Mouse (Mus musculus) small intestine, adult 2 months (tissue): ENCODE data around the gene Gm6465.
"Not testable (repeated sequence)": the region's sequence is repeated elsewhere in the genome, so short reads cannot be mapped to it uniquely, and the experiment has no call there.

Source experiments
- CTCF ChIP-seq: fragments of 200-500 bp; IDR thresholded peaks from 2 replicates; pipeline ENCODE4 v1.5.1; 2012; ENCODE audit warnings: low read depth, mild to moderate bottlenecking, control low read depth, inconsistent platforms, low read length, moderate library complexity, mixed read lengths; ENCODE audit not compliant: insufficient replicate concordance, insufficient read length; ENCODE audit errors: extremely low read depth
- POLR2A ChIP-seq: fragments of 200-500 bp; IDR thresholded peaks from 2 replicates; pipeline ENCODE4 v1.6.1; 2012; ENCODE audit warnings: low read depth, mild to moderate bottlenecking, control low read depth, inconsistent platforms, low read length, moderate library complexity

- not testable (repeated sequence) for TF ChIP-seq CTCF, POLR2A
These were observed 12.6 kb downstream of the Gm6465 start for GRCm38 (mm10) chr5:11857909-11858308.
